Mouse (Mus musculus) embryonic fibroblast, embryonic 13.5 days (primary cell): ENCODE data around the gene Nxph3. TPM values are rescaled to one million over a fixed set of nuclear protein-coding genes. Genes with fewer than 3 reads are reported as not detected.
A peak's percentile ranks its signal among the peaks of the same experiment; 100 is the strongest.

Experiments
- H3K27ac ChIP-seq: 2 replicates; pipeline ENCODE4 v1.5.1; 2012; ENCODE audit warnings: low read length, control low read depth, inconsistent platforms; ENCODE audit not compliant: insufficient read depth
- H3K4me1 ChIP-seq: 2 replicates; pipeline ENCODE4 v1.6.1; 2011; ENCODE audit warnings: low read length; ENCODE audit not compliant: control insufficient read depth, insufficient read depth
- H3K4me3 ChIP-seq: 2 replicates; pipeline ENCODE4 v1.5.1; 2011; ENCODE audit warnings: mild to moderate bottlenecking, control low read depth, low read length; ENCODE audit not compliant: insufficient read depth
- CTCF ChIP-seq: IDR thresholded peaks from 2 replicates; pipeline ENCODE4 v1.5.1; 2011; ENCODE audit warnings: mild to moderate bottlenecking, control low read depth, low read length, moderate library complexity, borderline replicate concordance; ENCODE audit not compliant: insufficient read depth
- POLR2A ChIP-seq: IDR thresholded peaks from 2 replicates; pipeline ENCODE4 v1.6.1; 2011; ENCODE audit warnings: low read depth, mild to moderate bottlenecking, control low read depth, low read length, moderate library complexity
- polyA plus RNA-seq: library from polyadenylated mRNA; stranded (reverse); fragments of >200 nt; gene quantifications from 2 replicates; pipeline ENCODE4 v1.2.4, GENCODE M21; 2011; ENCODE audit warnings: low read depth; ENCODE audit not compliant: missing spikeins, insufficient read length

Gene Nxph3
- polyA plus RNA-seq, 1 experiment, result 1.1 TPM

DNA sequence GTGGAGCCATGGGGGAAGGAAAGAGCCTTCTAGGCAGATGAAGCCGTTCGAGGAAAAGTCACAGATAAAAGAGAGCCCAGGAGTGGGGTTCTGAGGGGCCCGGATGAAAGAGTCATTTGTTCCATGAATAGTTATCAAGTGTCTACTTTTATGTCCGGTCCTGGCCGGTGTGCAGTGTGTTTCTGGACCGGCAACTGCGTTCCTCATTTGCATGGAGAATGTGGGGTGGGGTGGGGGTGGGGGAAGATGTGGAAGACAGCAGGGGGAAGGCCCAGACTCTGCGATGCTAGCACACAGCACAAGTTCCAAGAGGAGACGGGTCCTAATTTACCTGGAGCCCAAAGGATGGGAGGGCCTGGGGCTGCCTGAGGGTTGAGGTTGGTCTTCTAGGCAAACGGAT, 4.9 kb upstream of the Nxph3 start:
- no peak overlapping the region for H3K4me3 ChIP-seq

DNA sequence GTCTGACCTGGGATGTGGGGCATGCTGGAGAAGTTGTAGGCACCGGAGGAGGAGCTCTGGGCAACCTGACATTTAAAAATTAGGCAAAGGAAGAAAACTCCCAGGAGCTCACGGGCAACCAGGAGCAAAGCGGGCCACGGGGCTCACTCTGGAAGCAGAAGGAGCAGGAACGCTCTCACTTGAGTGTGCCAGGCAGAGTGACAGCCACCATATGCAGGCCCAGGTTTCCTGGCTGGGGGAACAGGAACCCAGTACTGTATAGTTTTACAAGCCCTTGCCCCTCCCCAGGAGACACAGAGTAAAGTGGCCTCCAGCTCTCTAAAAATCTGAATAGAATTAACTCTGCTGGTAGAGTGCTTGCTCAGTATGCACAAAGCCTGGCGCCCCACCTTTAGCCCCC, 2.8 kb upstream of the Nxph3 start:
- Histone ChIP-seq H3K27ac (no peak overlapping the region), H3K4me1 (no peaks in the 10 kb centered on the region), H3K4me3 (no peak overlapping the region)
- TF ChIP-seq CTCF (no peak), POLR2A (no peak)

More for the DNA sequence above, 4.9 kb upstream of the Nxph3 start:
- H3K27ac ChIP-seq, result no peak overlapping the region
- no peak for TF ChIP-seq CTCF
- no peak for TF ChIP-seq POLR2A
- H3K4me1 ChIP-seq, result no peaks in the 10 kb centered on the region

DNA sequence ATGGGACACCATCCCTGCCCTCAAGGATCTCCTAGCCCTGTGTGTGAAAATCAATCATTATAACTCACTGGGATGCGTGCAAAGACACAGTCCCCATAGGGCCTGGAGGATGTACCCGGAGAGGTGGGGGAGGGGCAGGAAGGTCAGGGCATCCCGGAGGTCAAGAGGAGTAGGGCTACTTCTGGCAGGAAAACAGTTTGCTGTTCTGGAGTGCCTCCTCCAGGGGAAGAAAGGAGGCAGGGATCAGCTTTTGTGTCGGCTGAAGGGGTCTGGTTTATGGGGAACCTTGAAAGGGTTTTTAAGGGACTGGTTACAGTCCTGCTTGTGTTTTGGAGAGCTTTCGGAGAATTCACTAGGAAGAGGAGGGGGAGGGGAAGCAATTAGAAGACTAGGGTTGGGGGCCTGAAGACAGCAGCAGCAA, 2.1 kb upstream of the Nxph3 start:
- TF ChIP-seq POLR2A (no peak), CTCF (no peak)
- no peaks in the 10 kb centered on the region for H3K4me1 ChIP-seq
- no peak overlapping the region for H3K4me3 ChIP-seq
- H3K27ac ChIP-seq, result no peak overlapping the region

DNA sequence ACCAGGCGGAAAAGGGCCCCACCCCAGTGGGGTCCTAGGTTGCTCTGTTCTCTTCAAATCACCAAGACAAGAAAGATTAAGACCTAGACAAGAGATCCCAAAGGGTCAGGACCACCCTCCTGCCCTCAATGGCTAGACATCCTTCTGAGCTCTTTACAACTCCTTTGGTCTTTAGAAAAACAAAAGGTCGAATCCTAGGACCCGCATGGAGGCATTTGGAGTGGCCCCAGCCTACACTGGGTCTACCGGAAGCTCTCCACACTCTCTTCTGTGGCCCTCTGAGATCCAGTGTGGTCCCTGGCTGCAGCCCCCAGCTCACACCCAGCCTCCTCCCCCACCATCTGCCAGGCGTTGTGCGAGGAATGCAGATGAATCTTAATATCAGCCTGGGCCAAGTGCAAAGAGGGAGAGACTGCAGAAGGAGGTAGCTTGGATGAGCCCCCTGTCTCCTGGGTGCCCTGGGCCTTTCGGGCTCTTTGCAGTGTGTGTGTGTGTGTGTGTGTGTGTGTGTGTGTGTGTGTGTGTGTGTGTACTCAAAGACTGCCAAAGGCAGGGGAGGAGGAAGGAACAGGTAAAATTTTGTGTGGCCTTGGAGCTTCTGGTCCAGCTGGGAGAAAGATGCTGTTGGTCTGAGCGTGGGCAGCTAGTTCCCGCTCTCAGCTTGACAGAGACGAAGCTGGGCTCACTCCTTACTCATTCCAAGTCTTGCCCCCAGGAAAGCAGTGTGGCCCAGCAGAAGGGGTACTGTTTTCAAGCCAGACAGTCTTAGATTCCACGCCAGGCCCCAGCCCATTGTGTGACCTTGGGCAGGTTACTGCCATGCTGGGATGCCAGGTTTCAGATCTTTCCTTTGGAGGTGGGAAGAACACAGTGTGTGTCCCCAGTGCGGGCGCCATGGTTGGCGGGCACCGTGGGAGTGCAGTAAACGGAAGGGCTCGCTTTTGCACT, 1.3 kb upstream of the Nxph3 start:
- TF ChIP-seq CTCF (no peak), POLR2A (no peak)
- no peak overlapping the region for H3K4me3 ChIP-seq
- H3K27ac ChIP-seq, result no peak overlapping the region
- H3K4me1 ChIP-seq, result no peaks in the 10 kb centered on the region

DNA sequence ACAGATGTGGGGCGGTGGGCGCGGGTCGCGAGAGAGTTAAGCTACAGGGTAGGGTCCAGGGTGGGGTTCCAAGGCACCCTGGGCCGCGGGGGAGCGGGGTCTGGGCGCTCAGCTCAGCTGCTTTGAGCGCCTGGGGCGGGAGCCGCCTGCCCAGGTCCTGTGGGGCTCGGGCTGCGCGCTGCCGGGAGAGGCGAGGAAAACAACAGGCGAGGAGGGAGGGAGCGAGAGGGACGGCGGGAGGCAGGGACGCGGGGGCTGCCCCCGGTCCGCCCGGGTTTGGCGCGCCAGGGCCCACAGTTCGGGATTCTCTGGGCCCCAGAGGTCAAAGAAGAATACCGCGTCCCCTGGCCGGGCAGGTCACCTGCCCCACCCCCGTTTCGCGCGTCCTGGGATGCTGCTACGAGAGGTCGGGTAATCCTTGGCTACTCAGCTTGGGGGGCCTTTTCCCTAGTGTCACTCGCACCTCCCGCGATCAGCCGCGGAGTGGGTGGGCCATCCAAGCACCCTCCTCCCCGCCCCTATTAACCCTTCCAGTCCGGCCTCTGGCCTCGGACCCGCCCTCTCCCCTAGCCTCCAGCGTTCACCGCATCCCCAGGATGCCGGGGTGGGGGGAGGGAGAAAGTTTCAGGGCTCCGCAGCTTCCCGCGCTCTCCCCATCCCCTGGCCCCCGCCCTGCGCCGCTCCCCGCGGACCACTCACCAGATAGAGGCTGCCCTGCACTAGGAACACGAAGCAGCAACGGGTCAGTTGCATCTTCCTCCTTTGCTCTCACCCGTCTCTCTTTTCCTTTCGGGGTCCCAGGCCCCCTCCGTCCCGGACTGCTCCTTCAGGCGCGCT, 691 bp downstream of the Nxph3 start:
- no peak for TF ChIP-seq CTCF
- no peak for TF ChIP-seq POLR2A
- Histone ChIP-seq H3K4me3 (peak overlapping the region; percentile 59), H3K4me1 (no peaks in the 10 kb centered on the region), H3K27ac (no peak overlapping the region)

DNA sequence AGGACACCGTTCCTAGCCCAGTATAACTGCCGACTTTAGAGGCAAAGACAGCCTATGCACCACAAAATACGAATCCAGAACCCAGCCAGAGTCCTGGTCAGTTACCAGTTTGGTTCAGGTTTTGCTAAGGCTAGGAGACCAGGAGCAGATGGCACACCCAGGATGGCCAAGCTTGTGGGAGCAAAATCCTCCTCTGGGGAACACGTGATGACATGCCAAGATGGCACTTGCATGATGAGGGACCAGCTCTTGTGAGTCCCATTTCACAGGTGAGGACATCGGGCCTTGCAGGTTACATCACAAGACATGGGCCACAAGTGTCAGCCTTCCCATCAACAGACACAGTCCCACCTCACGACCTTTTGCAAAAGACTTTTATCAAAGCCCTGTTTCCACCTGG, 2.0 kb downstream of the Nxph3 start:
- H3K4me3 ChIP-seq, result no peak overlapping the region
- TF ChIP-seq POLR2A (no peak), CTCF (no peak)
- peaks cover 4% of the 10 kb centered on the region; the same call in 1 of the 2 replicates for H3K4me1 ChIP-seq

DNA sequence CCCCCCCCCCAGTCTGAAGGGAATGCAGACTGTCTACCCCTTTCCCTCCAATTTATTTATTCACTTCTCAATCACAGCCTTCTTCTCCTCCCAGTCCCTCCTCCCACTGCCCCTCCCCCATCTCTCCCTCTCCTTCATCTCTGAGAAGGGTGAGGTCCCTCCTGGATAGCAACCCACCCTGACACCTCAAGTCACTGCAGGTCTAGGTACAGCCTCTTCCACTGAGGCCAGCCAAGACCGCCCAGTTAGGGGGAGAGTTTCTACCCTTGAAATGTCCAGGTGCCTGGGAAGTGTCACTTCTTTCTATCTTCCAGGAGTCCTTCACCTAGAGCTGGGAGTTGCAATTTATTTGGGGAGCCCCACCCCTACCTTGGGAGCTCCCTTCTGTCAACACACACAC, 2.5 kb downstream of the Nxph3 start:
- TF ChIP-seq CTCF, result no peak
- TF ChIP-seq POLR2A, result no peak
- no peak overlapping the region for H3K27ac ChIP-seq
- no peak overlapping the region for H3K4me3 ChIP-seq
- peaks cover 8% of the 10 kb centered on the region; the same call in 1 of the 2 replicates for H3K4me1 ChIP-seq

More for the DNA sequence above, 2.0 kb downstream of the Nxph3 start:
- no peak overlapping the region for H3K27ac ChIP-seq

DNA sequence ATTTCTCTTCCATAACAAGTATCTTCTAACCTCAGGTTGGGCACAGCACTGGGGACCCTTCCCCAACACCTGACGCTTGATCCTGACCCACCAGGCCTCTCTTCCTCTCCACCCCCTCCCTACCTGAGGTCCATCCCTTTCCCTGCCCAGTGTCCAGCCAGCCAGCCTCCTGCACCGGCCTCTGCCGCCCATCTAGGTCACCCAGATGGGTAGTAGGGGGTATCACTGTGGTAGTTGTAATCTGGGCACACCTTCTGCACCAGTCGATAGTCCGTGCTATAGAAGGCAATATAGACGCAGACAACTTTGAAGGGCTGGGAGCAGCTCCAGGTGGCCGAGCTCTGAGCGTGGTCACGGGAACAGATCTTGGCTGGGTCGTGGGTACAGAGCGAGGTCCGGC, 3.7 kb downstream of the Nxph3 start:
- Histone ChIP-seq H3K4me3 (no peak overlapping the region), H3K4me1 (peaks cover 8% of the 10 kb centered on the region; the same call in 1 of the 2 replicates), H3K27ac (no peak overlapping the region)
- TF ChIP-seq POLR2A (no peak), CTCF (no peak)

DNA sequence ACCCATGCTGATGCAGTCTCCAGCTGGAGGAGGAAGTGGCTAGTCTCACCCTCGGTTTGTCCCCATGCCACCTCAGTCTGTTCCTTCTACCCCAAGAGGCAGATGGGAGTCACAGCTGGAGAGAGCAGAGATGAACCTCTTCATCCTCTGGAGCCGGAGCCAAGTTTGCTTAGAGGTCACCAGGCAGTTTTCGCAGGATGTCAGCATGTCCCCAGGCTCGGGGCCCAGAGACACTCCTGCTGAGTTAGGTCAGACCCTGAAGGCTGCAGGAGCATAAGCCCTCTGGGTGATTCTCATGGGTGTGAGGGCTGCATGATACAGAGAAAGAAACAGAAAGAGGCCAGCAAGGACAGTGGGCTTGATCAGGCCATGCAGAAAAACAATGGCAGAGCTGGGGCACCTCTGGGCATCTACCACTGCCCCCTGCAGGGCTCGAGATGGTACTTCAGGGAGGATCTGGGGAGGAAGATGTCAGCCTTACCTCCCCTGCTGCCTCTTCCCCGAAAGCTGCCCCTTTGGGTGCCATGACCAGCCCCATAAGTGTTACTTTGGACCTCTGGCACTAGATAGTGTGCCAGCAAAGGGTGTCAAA, 5.1 kb downstream of the Nxph3 start:
- Histone ChIP-seq H3K27ac (no peak overlapping the region), H3K4me3 (no peak overlapping the region), H3K4me1 (peaks cover 8% of the 10 kb centered on the region; the same call in 1 of the 2 replicates)
- TF ChIP-seq CTCF (peak; percentile 11; the same call in 1 of the 2 replicates), POLR2A (no peak)
